Mouse (Mus musculus) spleen, adult 18-20 months (tissue): ENCODE data around the gene Rreb1.

ENCODE experiments used
- DNase-seq, 2 experiments: peaks; one replicate each; pipeline ENCODE4 v3.0.0; 2022; ENCODE audit warnings: mixed read lengths in 2 of 2

Gene Rreb1

GRCm38 (mm10) chr13:37778147-37778593 lies at the start of gene Rreb1:
Gene Rreb1 (plus strand): TSS chr13:37778400.
- DNase-seq, result peak; percentile 20 to 49

GRCm38 (mm10) chr13:37728551-37728950 lies 49.6 kb upstream of the Rreb1 start:
- no peak for DNase-seq

GRCm38 (mm10) chr13:37731914-37732693 lies 46.1 kb upstream of the Rreb1 start:
- DNase-seq, result no peak

- no peak for DNase-seq
Observed at GRCm38 (mm10) chr13:37734501-37734900, 43.7 kb upstream of the Rreb1 start.

- no peak for DNase-seq
Observed at GRCm38 (mm10) chr13:37740111-37740510, 38.1 kb upstream of the Rreb1 start.

GRCm38 (mm10) chr13:37740752-37741151 lies 37.4 kb upstream of the Rreb1 start:
- no peak for DNase-seq

GRCm38 (mm10) chr13:37742248-37742647 lies 36.0 kb upstream of the Rreb1 start:
- no peak for DNase-seq

GRCm38 (mm10) chr13:37747504-37747903 lies 30.7 kb upstream of the Rreb1 start:
- DNase-seq, result no peak

- DNase-seq, result no peak
Observed at GRCm38 (mm10) chr13:37749485-37749884, 28.7 kb upstream of the Rreb1 start.

- DNase-seq, result peak; percentile 40 to 44
Observed at GRCm38 (mm10) chr13:37751154-37751950, 26.8 kb upstream of the Rreb1 start.

- DNase-seq, result no peak
Observed at GRCm38 (mm10) chr13:37759341-37760012, 18.7 kb upstream of the Rreb1 start.

GRCm38 (mm10) chr13:37760013-37760342 lies 18.2 kb upstream of the Rreb1 start:
- DNase-seq, result no peak

- no peak for DNase-seq
Observed at GRCm38 (mm10) chr13:37760373-37760772, 17.8 kb upstream of the Rreb1 start.

GRCm38 (mm10) chr13:37760957-37761941 lies 17.0 kb upstream of the Rreb1 start:
- DNase-seq, result no peak

GRCm38 (mm10) chr13:37763800-37764407 lies 14.3 kb upstream of the Rreb1 start:
- no peak for DNase-seq

GRCm38 (mm10) chr13:37769777-37770176 lies 8.4 kb upstream of the Rreb1 start:
- DNase-seq, result no peak

- no peak for DNase-seq
Observed at GRCm38 (mm10) chr13:37773476-37773875, 4.7 kb upstream of the Rreb1 start.

GRCm38 (mm10) chr13:37776675-37777074 lies 1.5 kb upstream of the Rreb1 start:
- no peak for DNase-seq

- DNase-seq, result no peak
Observed at GRCm38 (mm10) chr13:37777351-37778146, 651 bp upstream of the Rreb1 start.

- peak; percentile 32 for DNase-seq
Observed at GRCm38 (mm10) chr13:37778594-37779231, 513 bp downstream of the Rreb1 start.
